Mouse (Mus musculus): ENCODE results near the gene Cox6a1.

GRCm38 (mm10) chr5:115373441-115374203, 24.8 kb upstream of the Cox6a1 start:
- TF ChIP-seq CTCF (IDR thresholded peaks at IDR 0.05; ENCODE audit: borderline replicate concordance, insufficient read depth, low read depth, low read length) (no peak), POLR2A (IDR thresholded peaks at IDR 0.05; ENCODE audit: borderline replicate concordance, insufficient read depth, low read length) (no peak)

Data from cerebellum, adult 2 months (tissue).